Mouse (Mus musculus): ENCODE measurements at regions not wholly inside any gene's neighbourhood (a gene's known extent, or its start where the extent isn't known, plus 50 kb on each side); places are given as distances from the start of the nearest gene placed in this dataset.

DNA sequence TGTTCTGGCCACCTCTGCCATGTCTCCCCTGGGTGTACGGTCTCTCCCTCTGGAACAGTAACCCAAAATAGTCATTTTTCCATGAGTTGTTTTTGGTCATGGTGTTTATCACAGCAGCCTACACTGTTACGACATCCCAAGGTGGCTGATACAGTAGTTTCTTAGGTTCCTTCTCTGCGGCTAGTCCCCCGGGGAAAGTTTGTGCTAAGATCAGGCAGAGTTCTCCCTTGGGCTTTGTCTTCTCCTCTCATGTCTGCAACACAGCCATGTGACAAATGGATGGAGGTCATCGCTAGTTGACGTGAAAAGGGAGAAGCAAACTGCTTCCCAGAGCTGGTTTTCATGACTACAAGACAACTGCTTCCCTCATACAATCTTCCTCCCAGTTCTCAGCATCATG, 56.9 kb upstream of the Serp2 start:
- DNase-seq (ENCODE audit: low spot score in 2 of 2) = no peak

DNA sequence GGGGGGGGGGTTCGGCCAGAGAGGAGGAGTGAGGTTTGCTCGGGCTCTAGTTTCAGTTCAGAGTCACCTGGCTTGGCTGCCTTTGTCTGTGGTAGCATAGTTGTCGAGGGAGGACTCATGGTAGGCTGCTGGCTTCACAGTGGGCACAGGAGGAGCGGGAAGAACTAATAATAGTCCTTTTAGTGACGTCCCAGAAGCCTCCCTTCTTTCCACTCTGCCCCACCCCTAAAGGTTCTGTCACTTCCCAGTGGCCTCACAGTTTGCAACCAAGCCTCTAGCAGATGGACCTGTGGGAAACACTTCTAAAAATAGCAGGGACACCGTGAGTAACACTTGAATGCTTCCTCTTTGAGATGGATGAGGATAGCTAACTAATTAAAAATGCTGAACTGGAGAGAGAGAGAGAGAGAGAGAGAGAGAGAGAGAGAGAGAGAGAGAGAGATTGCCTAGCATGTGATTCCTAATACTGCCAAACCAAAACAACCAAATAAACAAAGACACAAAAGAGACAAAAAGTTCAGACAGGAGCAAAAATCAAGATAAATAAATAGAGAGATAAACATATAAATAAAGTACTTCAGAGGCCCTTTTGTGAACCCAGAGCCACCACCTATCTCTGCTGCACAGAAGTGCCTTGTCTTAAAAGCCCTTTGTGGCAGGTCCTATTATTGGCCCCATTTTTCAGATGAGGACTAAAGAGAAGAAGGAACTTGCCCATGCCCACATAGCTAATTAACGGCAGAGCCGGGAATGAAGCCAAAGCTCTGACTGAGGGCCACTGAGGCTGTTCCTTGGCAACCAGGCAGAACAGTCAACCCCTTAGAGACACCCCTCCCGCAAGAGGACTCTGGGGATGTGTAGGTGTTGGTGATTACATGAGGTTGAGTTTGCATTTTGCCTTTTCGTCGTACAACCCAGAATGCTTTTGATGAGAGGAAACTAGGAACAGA, 54.0 kb upstream of the Serp2 start:
- no peak for DNase-seq (ENCODE audit: low spot score in 2 of 2)

Data from gastrocnemius, adult 8-10 months (tissue).